Mouse (Mus musculus) brain, embryonic 14.5 days (tissue): ENCODE measurements around the gene Entpd1.

Experiments
- CTCF ChIP-seq: fragments of 200-500 bp; IDR thresholded peaks from 2 replicates; pipeline ENCODE4 v1.5.1; 2012; ENCODE audit warnings: inconsistent platforms, mild to moderate bottlenecking, moderate library complexity, borderline replicate concordance; ENCODE audit not compliant: insufficient read depth, insufficient read length; ENCODE audit errors: extremely low read depth
- POLR2A ChIP-seq: fragments of 200-500 bp; IDR thresholded peaks from 2 replicates; pipeline ENCODE4 v1.6.1; 2012; ENCODE audit warnings: mild to moderate bottlenecking, inconsistent platforms, borderline replicate concordance; ENCODE audit not compliant: poor library complexity, insufficient read depth, insufficient read length, severe bottlenecking; ENCODE audit errors: extremely low read depth

DNA sequence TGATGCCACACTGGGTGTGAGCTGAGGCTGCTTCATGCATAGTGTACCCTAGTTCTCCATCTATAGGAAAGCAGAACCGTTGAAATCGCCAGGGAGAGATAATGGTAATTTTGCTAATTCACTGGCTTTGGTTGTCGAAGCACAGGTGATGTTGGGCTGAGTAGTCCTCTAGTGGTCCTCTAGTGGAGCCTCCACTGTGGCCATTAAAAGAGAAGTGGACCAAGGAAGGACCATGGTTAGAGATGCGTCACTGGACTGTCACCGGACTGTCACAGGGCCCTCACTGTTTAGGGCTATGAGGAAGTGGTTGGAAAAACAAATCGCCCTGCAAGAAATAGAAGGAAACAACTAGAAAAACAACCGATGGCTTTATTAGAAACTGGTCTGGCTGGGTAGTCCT, 25.4 kb downstream of the Entpd1 start:
- no peak for TF ChIP-seq POLR2A
- no peak for TF ChIP-seq CTCF
